Mouse (Mus musculus) gastrocnemius, postnatal 4 days (tissue): ENCODE measurements around the gene Dnah10. TPM values are rescaled to one million over a fixed set of nuclear protein-coding genes. Genes with fewer than 3 reads are reported as not detected.

Experiments used
- DNase-seq, 2 experiments: peaks; one replicate each; pipeline ENCODE4 v3.0.0; 2021 to 2022; ENCODE audit warnings: low spot score in 2 of 2, mixed read lengths in 2 of 2
- total RNA-seq, 2 experiments: library from RNA; stranded (reverse); gene quantifications; 2 replicates each; pipeline ENCODE4 v1.2.3; 2021

The Dnah10 gene
- total RNA-seq, 2 experiments from 2014 or later: 0.10 TPM

- no peak for DNase-seq
Measured at GRCm38 (mm10) chr5:124812466-124812865, 87.6 kb downstream of the Dnah10 start.

GRCm38 (mm10) chr5:124814797-124815196 is 89.9 kb downstream of the Dnah10 start:
- no peak for DNase-seq

GRCm38 (mm10) chr5:124817050-124817449 is 92.2 kb downstream of the Dnah10 start:
- DNase-seq: no peak

- DNase-seq: peak in 1 of 2 experiments; percentile 31
Measured at GRCm38 (mm10) chr5:124822128-124822894, 97.4 kb downstream of the Dnah10 start.

GRCm38 (mm10) chr5:124830331-124830730 is 105.4 kb downstream of the Dnah10 start:
- no peak for DNase-seq

- no peak for DNase-seq
Measured at GRCm38 (mm10) chr5:124835218-124835617, 110.3 kb downstream of the Dnah10 start.

GRCm38 (mm10) chr5:124836075-124836474 is 111.2 kb downstream of the Dnah10 start:
- no peak for DNase-seq

- no peak for DNase-seq
Measured at GRCm38 (mm10) chr5:124836621-124837020, 111.7 kb downstream of the Dnah10 start.

GRCm38 (mm10) chr5:124840202-124840601 is 115.3 kb downstream of the Dnah10 start:
- DNase-seq: no peak

GRCm38 (mm10) chr5:124840669-124841068 is 115.8 kb downstream of the Dnah10 start:
- no peak for DNase-seq

GRCm38 (mm10) chr5:124843386-124843785 is 118.5 kb downstream of the Dnah10 start:
- no peak for DNase-seq

- DNase-seq: no peak
Measured at GRCm38 (mm10) chr5:124844929-124845328, 120.0 kb downstream of the Dnah10 start.

- no peak for DNase-seq
Measured at GRCm38 (mm10) chr5:124847014-124847413, 122.1 kb downstream of the Dnah10 start.

GRCm38 (mm10) chr5:124848994-124849393 is 124.1 kb downstream of the Dnah10 start:
- DNase-seq: no peak

GRCm38 (mm10) chr5:124851572-124851971 is 126.7 kb downstream of the Dnah10 start:
- DNase-seq: no peak

GRCm38 (mm10) chr5:124852294-124852693 is 127.4 kb downstream of the Dnah10 start:
- no peak for DNase-seq

GRCm38 (mm10) chr5:124853079-124853478 is 128.2 kb downstream of the Dnah10 start:
- no peak for DNase-seq

GRCm38 (mm10) chr5:124854202-124854601 is 129.3 kb downstream of the Dnah10 start:
- DNase-seq: no peak

GRCm38 (mm10) chr5:124860013-124860412 is 135.1 kb downstream of the Dnah10 start:
- DNase-seq: no peak

GRCm38 (mm10) chr5:124861463-124861862 is 136.6 kb downstream of the Dnah10 start:
- no peak for DNase-seq

- peak; percentile 95 to 96 for DNase-seq
Measured at GRCm38 (mm10) chr5:124862013-124862866, 137.4 kb downstream of the Dnah10 start, which contains the start of the genes Ccdc92 and Zfp664. Gene Ccdc92 (minus strand): TSS chr5:124862424. Gene Zfp664 (plus strand): TSS chr5:124862691.
